Mouse (Mus musculus): ENCODE measurements at regions not wholly inside any gene's neighbourhood (a gene's known extent, or its start where the extent isn't known, plus 50 kb on each side); places are given as distances from the start of the nearest gene placed in this dataset.

DNA sequence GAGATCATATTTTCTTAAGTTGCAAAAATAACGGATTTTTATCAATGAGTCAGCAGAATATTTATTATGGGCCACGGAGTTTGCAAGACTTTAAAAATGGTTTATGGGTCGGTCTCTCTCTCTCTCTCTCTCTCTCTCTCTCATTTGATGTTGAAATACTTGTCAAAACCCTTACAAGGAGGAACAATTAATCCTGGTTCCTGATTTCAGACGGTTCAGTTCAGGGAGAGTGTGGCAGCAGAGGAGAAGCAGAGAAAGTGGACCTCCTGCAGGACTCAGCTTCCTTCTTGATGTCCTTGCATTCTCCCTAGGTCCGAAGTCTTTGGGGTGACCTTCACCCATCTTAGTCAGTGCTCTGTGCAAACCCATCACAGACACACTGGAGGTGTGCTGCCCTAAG, 57.4 kb upstream of the Nr5a2 start:
- no peak for DNase-seq (ENCODE audit: low spot score in 2 of 2)

DNA sequence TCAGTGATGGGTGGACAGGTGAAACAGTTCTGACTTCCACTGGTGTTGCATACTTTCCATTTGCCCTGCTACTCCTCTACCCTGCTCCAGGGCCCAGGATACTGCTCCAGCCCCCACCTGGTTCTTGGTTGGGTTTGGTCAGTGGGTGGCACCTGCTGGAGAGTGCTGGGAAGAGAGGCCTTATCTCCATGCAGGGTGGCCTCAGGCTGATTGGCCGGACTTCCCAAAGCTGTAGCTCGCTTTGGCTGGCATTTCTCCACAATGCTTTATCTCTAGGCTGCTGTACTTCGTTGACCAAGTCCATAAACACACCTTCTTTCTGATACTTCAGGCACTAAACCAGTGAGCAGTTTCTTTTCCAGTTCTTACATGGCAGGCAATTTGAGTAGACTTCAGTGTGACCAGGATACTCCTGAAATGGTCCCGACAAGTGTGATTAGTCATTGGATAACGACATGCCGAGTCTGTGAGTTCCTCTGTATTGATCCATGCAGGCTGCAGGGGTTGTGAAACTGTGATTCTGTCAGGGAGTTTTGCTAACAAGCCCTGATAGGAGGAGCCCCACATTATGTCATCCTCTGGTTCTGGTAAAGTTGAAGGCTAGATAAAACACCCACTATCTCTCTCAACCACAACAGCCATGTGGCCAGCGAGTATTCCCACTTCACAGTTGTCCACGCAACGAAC, 50.1 kb upstream of the Nr5a2 start:
- DNase-seq (ENCODE audit: low spot score in 2 of 2): no peak
